Mouse (Mus musculus): ENCODE data around the gene Cep152.

Cep152 gene

GRCm38 (mm10) chr2:125558634-125559589 lies 66.0 kb downstream of the Cep152 start:
- intact Hi-C loops (cut with DNase I), result no loop called here

GRCm38 (mm10) chr2:125555830-125556229 lies 69.1 kb downstream of the Cep152 start:
- intact Hi-C loops (cut with DNase I), result no loop called here

GRCm38 (mm10) chr2:125548806-125549578 lies 75.9 kb downstream of the Cep152 start:
- intact Hi-C loops (cut with DNase I), result no loop called here

GRCm38 (mm10) chr2:125544986-125545385 lies 79.9 kb downstream of the Cep152 start:
- intact Hi-C loops (cut with DNase I), result no loop called here

GRCm38 (mm10) chr2:125543646-125544045 lies 81.3 kb downstream of the Cep152 start:
- intact Hi-C loops (cut with DNase I), result no loop called here

GRCm38 (mm10) chr2:125541451-125541850 lies 83.5 kb downstream of the Cep152 start:
- intact Hi-C loops (cut with DNase I), result no loop called here

GRCm38 (mm10) chr2:125540579-125540978 lies 84.3 kb downstream of the Cep152 start:
- intact Hi-C loops (cut with DNase I), result no loop called here

GRCm38 (mm10) chr2:125539640-125540039 lies 85.3 kb downstream of the Cep152 start:
- intact Hi-C loops (cut with DNase I), result no loop called here

- intact Hi-C loops (cut with DNase I), result no loop called here
These were observed 94.2 kb downstream of the Cep152 start for GRCm38 (mm10) chr2:125530665-125531064.

- intact Hi-C loops (cut with DNase I), result no loop called here
These were observed 98.3 kb downstream of the Cep152 start for GRCm38 (mm10) chr2:125526566-125526965.

GRCm38 (mm10) chr2:125525484-125525883 lies 99.4 kb downstream of the Cep152 start:
- intact Hi-C loops (cut with DNase I), result no loop called here

- intact Hi-C loops (cut with DNase I), result no loop called here
These were observed 108.3 kb downstream of the Cep152 start for GRCm38 (mm10) chr2:125516594-125516993.

- intact Hi-C loops (cut with DNase I), result no loop called here
These were observed 109.4 kb downstream of the Cep152 start for GRCm38 (mm10) chr2:125515291-125516057.

GRCm38 (mm10) chr2:125514391-125514790 lies 110.5 kb downstream of the Cep152 start:
- intact Hi-C loops (cut with DNase I), result no loop called here

Data from adrenal gland (tissue).